Mouse (Mus musculus) C2C12 (cell line): ENCODE measurements around the gene Tcstv1.
"Not testable (repeated sequence)": the region's sequence is repeated elsewhere in the genome, so short reads cannot be mapped to it uniquely, and the experiment has no call there.

ENCODE experiments used
- CTCF ChIP-seq: IDR thresholded peaks from one replicate; pipeline ENCODE4 v1.5.1; 2011; ENCODE audit not compliant: control insufficient read depth, insufficient read depth, insufficient read length
- MAX ChIP-seq: IDR thresholded peaks from one replicate; pipeline ENCODE4 v1.6.1; 2011; ENCODE audit warnings: mild to moderate bottlenecking, control low read depth
- MYOD1 ChIP-seq: IDR thresholded peaks from one replicate; pipeline ENCODE4 v1.6.1; 2011; ENCODE audit warnings: low read depth; ENCODE audit not compliant: control insufficient read depth, insufficient read length

DNA sequence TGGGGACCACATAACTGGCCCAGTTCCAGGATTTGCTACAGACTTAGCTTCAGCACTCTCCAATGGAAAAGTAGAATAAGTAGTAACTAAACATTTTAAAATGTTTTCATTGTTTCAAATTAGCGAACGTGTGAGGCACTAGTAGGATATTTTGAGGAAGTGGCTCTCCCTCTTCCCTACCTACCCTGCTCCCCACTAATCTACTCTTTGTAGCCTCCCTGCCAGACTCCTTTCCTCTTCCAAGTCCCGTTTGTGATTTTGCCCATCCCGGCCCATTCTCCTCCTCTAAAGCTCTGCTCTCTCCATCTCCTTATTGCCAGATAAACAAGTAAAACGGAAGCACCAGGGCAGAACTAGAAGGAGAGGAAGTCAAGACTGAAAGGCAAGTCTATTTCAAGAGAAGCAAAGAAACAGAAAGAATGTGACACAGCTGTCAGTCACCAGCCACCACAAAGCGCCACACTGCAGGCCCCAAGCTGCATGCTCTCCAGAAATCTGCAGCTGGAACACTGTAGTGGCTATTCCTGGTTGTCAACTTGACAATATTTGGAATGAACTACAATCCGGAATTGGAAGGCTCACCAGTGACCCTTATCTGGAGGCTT, 30.1 kb downstream of the Tcstv1 start:
- TF ChIP-seq CTCF, MYOD1, MAX: not testable (repeated sequence)
